Mouse (Mus musculus): ENCODE results near the gene Psenen.

GRCm38 (mm10) chr7:30566033-30566432, 2.6 kb upstream of the Psenen start:
- TF ChIP-seq CTCF (IDR thresholded peaks at IDR 0.05; ENCODE audit: low read depth, low read length) (no peak), POLR2A (IDR thresholded peaks at IDR 0.05; ENCODE audit: borderline replicate concordance, low read depth, low read length) (no peak)
